Mouse (Mus musculus): ENCODE results near the gene Ube2g2. TPM values are rescaled to one million over a fixed set of nuclear protein-coding genes. Genes with fewer than 3 reads are reported as not detected.
A peak's percentile ranks its signal among the peaks of the same experiment; 100 is the strongest.

The Ube2g2 gene
- polyA plus RNA-seq (2015; fragmentation: Nextera tagmentation; extraction: Ambion mirVana): 59.8 and 65.6 TPM in 2 replicates

DNA sequence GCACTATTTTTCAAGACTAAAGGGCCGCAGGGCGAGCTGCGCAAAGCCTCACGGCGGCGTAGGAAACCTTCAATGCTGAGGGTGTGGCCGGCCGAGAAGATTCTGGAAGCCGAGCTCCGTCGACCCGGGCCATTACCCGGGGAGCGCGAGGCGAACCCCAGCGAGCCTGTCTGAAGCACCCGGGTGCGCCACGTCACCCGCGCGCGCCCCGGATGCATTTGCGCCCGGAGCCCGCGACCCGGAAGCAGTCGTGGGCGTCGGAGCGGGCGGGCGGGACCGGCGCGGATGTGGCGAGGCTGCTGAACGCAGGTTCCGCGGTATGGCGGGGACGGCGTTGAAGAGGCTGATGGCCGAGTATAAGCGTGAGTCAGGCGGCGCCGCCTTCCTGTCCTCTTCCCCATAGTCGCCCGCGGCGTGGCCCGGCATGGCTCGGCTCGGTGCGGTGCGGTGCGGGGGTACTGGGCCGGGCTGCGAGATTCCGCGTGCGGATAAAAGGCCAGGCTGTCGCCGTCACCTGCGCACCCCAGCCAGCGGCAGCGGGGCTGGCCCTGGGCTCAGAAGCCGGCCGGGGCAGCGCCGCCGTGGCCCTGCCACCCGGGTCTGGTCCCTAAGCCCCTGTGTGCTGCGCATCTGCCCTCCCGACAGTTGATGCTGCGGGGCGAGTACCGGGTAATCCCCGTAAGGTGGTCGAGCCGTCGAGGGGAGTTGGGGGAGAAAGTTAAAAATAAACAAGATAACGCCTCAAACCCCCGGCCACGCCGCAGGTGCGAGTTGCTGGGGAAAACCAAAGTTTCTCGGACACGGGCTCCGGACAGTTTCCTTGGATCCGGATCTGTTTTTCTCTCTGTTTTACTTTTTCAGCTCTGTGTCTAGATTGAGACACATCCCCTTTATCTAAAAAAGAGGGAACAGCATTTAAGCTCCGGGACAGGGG is at the start of gene Ube2g2:
Gene Ube2g2, plus strand, starts transcription at position 221 of the 934 bp plus-strand sequence.
- ATAC-seq (peak; percentile 90), DNase-seq (ENCODE audit: low spot score) (peak; percentile 94)
- Histone ChIP-seq H3K27ac (ENCODE audit: low read length) (peak within 1 kb of the TSS; percentile 96), H3K36me3 (ENCODE audit: insufficient read depth, low read length) (no peaks in the 10 kb centered on the region), H3K9ac (replicated peaks; ENCODE audit: low read depth) (peak within 1 kb of the TSS; percentile 97), H3K9me3 (ENCODE audit: low read length) (no peaks in the 10 kb centered on the region), H3K4me1 (ENCODE audit: insufficient read depth, low read depth, low read length) (peaks cover 41% of the 10 kb centered on the region), H3K27me3 (replicated peaks; ENCODE audit: insufficient read depth, low read length) (no peaks in the 10 kb centered on the region), H3K4me2 (replicated peaks; ENCODE audit: low read depth, low read length) (peak within 1 kb of the TSS; percentile 93), H3K4me3 (ENCODE audit: low read depth, low read length) (peak within 1 kb of the TSS; percentile 96)
- WGBS: under 1% methylated on average over 92 of the region's 96 CpGs
- TF ChIP-seq EP300 (IDR thresholded peaks at IDR 0.05) (no peak), CTCF (IDR thresholded peaks at IDR 0.05) (no peak)

DNA sequence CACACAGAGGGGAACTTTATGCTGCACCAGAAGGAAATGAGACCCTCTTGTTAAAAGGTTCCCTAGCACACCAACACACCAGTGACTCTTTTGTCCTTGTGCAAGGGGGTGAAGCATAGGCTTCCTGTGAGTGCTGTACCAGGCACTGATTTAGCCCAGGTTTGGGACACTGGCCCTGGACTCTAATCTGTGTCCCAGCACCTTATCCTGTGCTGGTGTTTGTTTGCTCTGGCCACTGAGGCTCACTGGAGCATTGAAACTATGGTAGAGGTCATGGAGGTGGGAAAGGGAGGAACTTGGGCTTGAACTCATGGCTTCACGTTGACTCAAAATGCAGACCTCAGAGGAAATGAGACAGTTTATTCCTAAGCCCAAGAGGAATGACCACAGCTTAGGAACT is 48.9 kb upstream of the Ube2g2 start:
- H3K4me1 ChIP-seq (ENCODE audit: insufficient read depth, low read depth, low read length): no peaks in the 10 kb centered on the region
- H3K36me3 ChIP-seq (ENCODE audit: insufficient read depth, low read length): no peaks in the 10 kb centered on the region
- no peak for ATAC-seq
- TF ChIP-seq EP300 (IDR thresholded peaks at IDR 0.05) (no peak), CTCF (IDR thresholded peaks at IDR 0.05) (no peak)
- no peak overlapping the region for H3K27ac ChIP-seq (ENCODE audit: low read length)
- H3K4me3 ChIP-seq (ENCODE audit: low read depth, low read length): no peak overlapping the region
- no peak for DNase-seq (ENCODE audit: low spot score)
- WGBS: 57% methylated on average over 1 of the region's 1 CpGs
- no peak overlapping the region for H3K9ac ChIP-seq (replicated peaks; ENCODE audit: low read depth)
- H3K4me2 ChIP-seq (replicated peaks; ENCODE audit: low read depth, low read length): no peak overlapping the region
- H3K27me3 ChIP-seq (replicated peaks; ENCODE audit: insufficient read depth, low read length): no peaks in the 10 kb centered on the region
- H3K9me3 ChIP-seq (ENCODE audit: low read length): no peaks in the 10 kb centered on the region

DNA sequence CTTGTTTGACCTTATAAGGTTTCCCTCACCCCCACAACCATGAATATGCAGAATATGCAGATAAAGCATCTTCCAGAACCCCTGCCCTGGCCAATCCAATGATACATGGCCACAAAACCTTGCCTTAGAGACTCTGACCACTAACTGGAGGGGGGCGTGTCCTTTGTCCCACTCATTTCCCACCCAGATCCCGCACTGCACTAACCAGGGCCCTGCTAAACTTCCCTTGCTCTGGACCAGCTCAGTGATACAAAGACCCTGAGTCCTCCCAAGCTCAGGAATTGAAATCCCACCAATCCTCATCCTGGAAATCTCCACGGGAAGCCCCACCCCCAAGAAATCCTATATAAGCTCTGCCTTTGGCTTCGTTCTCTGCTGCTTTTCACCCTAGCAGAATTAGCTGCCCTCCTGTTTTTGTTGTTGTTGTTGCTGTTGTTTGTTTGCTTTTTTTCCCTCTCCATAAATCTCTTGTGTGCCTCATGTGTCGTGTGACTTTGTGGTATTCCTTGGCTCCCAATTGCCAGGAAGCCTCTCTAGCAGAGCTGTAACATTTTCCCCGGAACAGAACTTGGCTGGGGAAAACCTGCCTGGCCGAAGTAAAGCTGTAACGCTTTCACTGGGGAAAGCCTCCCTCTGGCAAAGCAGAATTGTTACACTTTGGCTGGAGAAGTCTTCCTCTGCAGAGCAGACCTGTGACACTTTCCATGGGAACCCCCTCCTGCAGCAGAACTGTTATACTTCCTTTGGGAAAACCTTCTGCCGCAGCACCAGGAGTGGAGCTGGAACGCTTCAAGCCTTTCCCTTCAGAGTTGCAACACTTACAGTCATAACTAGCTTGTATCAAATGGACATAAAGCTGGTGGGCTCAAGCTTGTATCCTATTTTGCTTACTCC is 41.8 kb upstream of the Ube2g2 start:
- Histone ChIP-seq H3K9ac (replicated peaks; ENCODE audit: low read depth) (no peak overlapping the region), H3K36me3 (ENCODE audit: insufficient read depth, low read length) (no peaks in the 10 kb centered on the region), H3K9me3 (ENCODE audit: low read length) (no peaks in the 10 kb centered on the region), H3K27ac (ENCODE audit: low read length) (no peak overlapping the region), H3K27me3 (replicated peaks; ENCODE audit: insufficient read depth, low read length) (no peaks in the 10 kb centered on the region), H3K4me2 (replicated peaks; ENCODE audit: low read depth, low read length) (no peak overlapping the region), H3K4me3 (ENCODE audit: low read depth, low read length) (no peak overlapping the region), H3K4me1 (ENCODE audit: insufficient read depth, low read depth, low read length) (peaks cover 13% of the 10 kb centered on the region)
- ATAC-seq: no peak
- TF ChIP-seq EP300 (IDR thresholded peaks at IDR 0.05) (no peak), CTCF (IDR thresholded peaks at IDR 0.05) (no peak)
- no peak for DNase-seq (ENCODE audit: low spot score)
- WGBS: 55% methylated on average over 10 of the region's 10 CpGs

DNA sequence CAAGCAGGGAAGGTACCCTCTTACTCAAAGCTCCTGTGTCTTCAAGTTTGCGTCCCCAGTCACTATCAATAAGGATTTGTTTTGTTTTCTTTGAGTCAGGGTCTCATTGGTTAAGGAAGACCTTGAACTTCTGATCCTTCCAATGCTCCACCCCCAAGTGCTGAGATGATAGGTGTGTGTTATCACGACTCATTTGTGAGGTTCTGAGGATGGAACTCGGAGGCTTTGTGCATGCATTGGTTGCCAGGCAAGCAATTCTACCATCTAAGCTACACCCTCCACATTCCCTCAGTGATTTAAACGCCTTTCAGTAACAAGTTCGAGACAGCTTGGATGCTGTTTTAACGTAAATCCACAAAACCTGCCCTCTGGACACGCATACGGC is 41.1 kb upstream of the Ube2g2 start:
- no peak overlapping the region for H3K9ac ChIP-seq (replicated peaks; ENCODE audit: low read depth)
- ATAC-seq (no peak), DNase-seq (ENCODE audit: low spot score) (no peak)
- WGBS: 4% methylated on average over 8 of the region's 8 CpGs
- peak overlapping the region; percentile 72 for H3K4me2 ChIP-seq (replicated peaks; ENCODE audit: low read depth, low read length)
- peaks cover 13% of the 10 kb centered on the region for H3K4me1 ChIP-seq (ENCODE audit: insufficient read depth, low read depth, low read length)
- peak overlapping the region; percentile 60; the same call in 1 of the 2 replicates for H3K27ac ChIP-seq (ENCODE audit: low read length)
- H3K27me3 ChIP-seq (replicated peaks; ENCODE audit: insufficient read depth, low read length): no peaks in the 10 kb centered on the region
- H3K4me3 ChIP-seq (ENCODE audit: low read depth, low read length): peak overlapping the region; percentile 58; the same call in 1 of the 2 replicates
- H3K9me3 ChIP-seq (ENCODE audit: low read length): no peaks in the 10 kb centered on the region
- no peaks in the 10 kb centered on the region for H3K36me3 ChIP-seq (ENCODE audit: insufficient read depth, low read length)
- TF ChIP-seq EP300 (IDR thresholded peaks at IDR 0.05) (no peak), CTCF (IDR thresholded peaks at IDR 0.05) (no peak)

DNA sequence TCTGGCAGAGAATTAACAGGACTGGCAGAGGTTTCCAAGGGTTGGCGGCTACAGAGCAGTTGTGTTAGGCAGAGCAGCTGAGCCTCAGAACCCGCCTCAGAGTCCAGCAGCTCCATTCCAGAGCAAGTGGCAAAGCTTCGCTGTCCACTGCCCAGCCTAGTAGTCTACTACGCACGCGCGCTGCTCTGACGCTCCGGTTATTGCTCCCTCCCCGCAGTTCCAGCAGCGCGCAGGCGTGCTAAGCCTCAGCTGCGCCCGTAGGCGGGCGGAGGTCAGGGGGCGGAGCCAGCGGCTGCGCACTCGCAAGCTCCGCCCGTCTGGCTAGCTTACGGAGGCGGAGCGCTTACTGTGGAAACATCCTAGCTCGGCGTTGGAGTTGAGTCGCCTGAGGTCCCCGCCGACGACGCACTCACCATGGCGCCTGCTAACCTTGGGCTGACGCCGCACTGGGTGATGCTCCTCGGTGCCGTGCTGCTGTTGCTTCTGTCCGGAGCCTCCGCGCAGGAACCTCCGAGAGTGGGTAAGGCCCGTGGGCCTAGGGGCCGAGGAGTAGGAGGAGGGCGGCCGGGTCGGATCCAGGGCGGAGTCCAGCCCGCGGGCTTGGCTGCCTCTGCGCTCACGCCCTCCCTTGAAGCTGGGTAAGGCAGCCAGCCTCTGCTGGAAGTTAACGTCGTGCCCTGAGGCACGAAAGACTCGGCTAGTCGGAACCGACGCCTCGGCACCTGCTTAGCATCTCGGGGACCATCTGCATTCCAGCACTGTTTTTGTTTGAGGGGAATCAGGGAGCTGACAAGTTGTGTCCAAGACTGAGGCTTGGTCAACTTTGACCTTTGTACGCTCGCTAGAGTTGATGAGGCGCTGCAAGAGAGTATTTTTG is 40.4 kb upstream of the Ube2g2 start, which contains the start of gene Pttg1ip:
Gene Pttg1ip, plus strand, starts transcription at position 313 of the 877 bp plus-strand sequence.
- ATAC-seq: peak; percentile 95
- H3K36me3 ChIP-seq (ENCODE audit: insufficient read depth, low read length): no peaks in the 10 kb centered on the region
- no peaks in the 10 kb centered on the region for H3K27me3 ChIP-seq (replicated peaks; ENCODE audit: insufficient read depth, low read length)
- H3K4me1 ChIP-seq (ENCODE audit: insufficient read depth, low read depth, low read length): peaks cover 13% of the 10 kb centered on the region
- peak within 1 kb of the TSS; percentile 97 for H3K27ac ChIP-seq (ENCODE audit: low read length)
- WGBS: 1% methylated on average over 64 of the region's 64 CpGs
- DNase-seq (ENCODE audit: low spot score): peak; percentile 100
- peak within 1 kb of the TSS; percentile 72 for H3K4me2 ChIP-seq (replicated peaks; ENCODE audit: low read depth, low read length)
- no peaks in the 10 kb centered on the region for H3K9me3 ChIP-seq (ENCODE audit: low read length)
- TF ChIP-seq EP300 (IDR thresholded peaks at IDR 0.05): no peak
- no peak for TF ChIP-seq CTCF (IDR thresholded peaks at IDR 0.05)
- H3K4me3 ChIP-seq (ENCODE audit: low read depth, low read length): peak within 1 kb of the TSS; percentile 58
- peak within 1 kb of the TSS; percentile 59 for H3K9ac ChIP-seq (replicated peaks; ENCODE audit: low read depth)

Data from lung, postnatal 0 days (tissue).